Mouse (Mus musculus) G1E (cell line): ENCODE results near the gene Zfp72. TPM values are rescaled to one million over a fixed set of nuclear protein-coding genes. Genes with fewer than 3 reads are reported as not detected.

Source experiments
- ATAC-seq: 2 replicates; pipeline ENCODE4 v1.8.0; 2016; ENCODE audit warnings: mild to moderate bottlenecking; ENCODE audit not compliant: insufficient number of reproducible peaks, poor library complexity, low FRiP score, severe bottlenecking; ENCODE audit errors: extremely low read depth
- DNase-seq: peaks from one replicate; pipeline ENCODE4 v3.0.0; 2012; ENCODE audit warnings: low spot score
- H3K27me3 ChIP-seq: 2 replicates; pipeline ENCODE4 v1.6.1; 2012; ENCODE audit warnings: mild to moderate bottlenecking, low read length, inconsistent platforms; ENCODE audit not compliant: insufficient read depth
- H3K36me3 ChIP-seq: replicated peaks from 2 replicates; pipeline ENCODE3; 2012; ENCODE audit warnings: mild to moderate bottlenecking, inconsistent platforms
- H3K4me1 ChIP-seq: 2 replicates; pipeline ENCODE4 v1.6.1; 2012; ENCODE audit warnings: low read depth, low read length, inconsistent platforms, mixed read lengths; ENCODE audit not compliant: insufficient read depth
- H3K4me3 ChIP-seq: 2 replicates; pipeline ENCODE4 v1.5.1; 2012; ENCODE audit warnings: low read depth, mild to moderate bottlenecking, inconsistent platforms, low read length, moderate library complexity, mixed read lengths
- H3K9me3 ChIP-seq: replicated peaks from 2 replicates; pipeline ENCODE4 v1.6.1; 2012; ENCODE audit warnings: inconsistent platforms
- CTCF ChIP-seq: IDR thresholded peaks from 2 replicates; pipeline ENCODE4 v1.5.1; 2012; ENCODE audit warnings: low read depth, low read length, inconsistent platforms, mixed read lengths
- GATA1 ChIP-seq: IDR thresholded peaks from 2 replicates; pipeline ENCODE4 v1.6.1; 2012; ENCODE audit warnings: borderline replicate concordance, low read length, inconsistent platforms, mixed read lengths
- GATA2 ChIP-seq: IDR thresholded peaks from 2 replicates; pipeline ENCODE4 v1.6.1; 2012; ENCODE audit warnings: low read depth, low read length, inconsistent platforms, borderline replicate concordance
- POLR2AphosphoS5 ChIP-seq: IDR thresholded peaks from 2 replicates; pipeline ENCODE4 v1.6.1; 2012; ENCODE audit warnings: low read depth, low read length, inconsistent platforms; ENCODE audit not compliant: insufficient replicate concordance
- TAL1 ChIP-seq: conservative IDR thresholded peaks from 2 replicates; pipeline ENCODE4 v1.6.1; 2012; ENCODE audit warnings: low read depth, low read length, inconsistent platforms, mixed read lengths
- polyA plus RNA-seq: library from polyadenylated mRNA; stranded (reverse); fragments of >175 nt; gene quantifications from 2 replicates; pipeline ENCODE4 v1.2.3, GENCODE M21; 2012
- total RNA-seq, 2 experiments: library from RNA; stranded (forward) in 1 of 2; stranded (reverse) in 1 of 2; fragments of 200-1000 nt in 1 of 2; fragments of >200 nt in 1 of 2; fragmentation: Nextera tagmentation in 1 of 2; gene quantifications; 2 replicates each; pipeline ENCODE4 v1.2.3; 2014 to 2017

Gene Zfp72
- total and polyA plus RNA-seq, 3 experiments = 0.04 to 1.4 (median 0.53) TPM

GRCm38 (mm10) chr13:74363859-74364235 lies 26.8 kb downstream of the Zfp72 start, which contains the start of gene Lrrc14b:
Gene Lrrc14b (minus strand): TSS chr13:74364005.
- TF ChIP-seq GATA2 (no peak), POLR2AphosphoS5 (no peak), TAL1 (no peak), GATA1 (no peak), CTCF (no peak)
- Histone ChIP-seq H3K9me3 (no peaks in the 10 kb centered on the region), H3K4me3 (no peak within 1 kb of the TSS), H3K4me1 (peaks cover 7% of the 10 kb centered on the region; the same call in 1 of the 2 replicates), H3K36me3 (peaks cover 44% of the 10 kb centered on the region), H3K27me3 (no peaks in the 10 kb centered on the region)
- DNase-seq = no peak
- no peak for ATAC-seq

GRCm38 (mm10) chr13:74363176-74363858 lies 27.3 kb downstream of the Zfp72 start:
- Histone ChIP-seq H3K9me3 (no peaks in the 10 kb centered on the region), H3K4me1 (peaks cover 7% of the 10 kb centered on the region; the same call in 1 of the 2 replicates), H3K4me3 (no peak overlapping the region), H3K27me3 (no peaks in the 10 kb centered on the region), H3K36me3 (peaks cover 49% of the 10 kb centered on the region)
- DNase-seq (no peak), ATAC-seq (no peak)
- TF ChIP-seq GATA2 (no peak), POLR2AphosphoS5 (no peak), CTCF (no peak), GATA1 (no peak), TAL1 (no peak)

- TF ChIP-seq POLR2AphosphoS5 = no peak
- no peak for TF ChIP-seq GATA2
- TF ChIP-seq CTCF = no peak
- no peak for TF ChIP-seq TAL1
- TF ChIP-seq GATA1 = no peak
- no peak for DNase-seq
- peaks cover 57% of the 10 kb centered on the region for H3K36me3 ChIP-seq
Measured at GRCm38 (mm10) chr13:74362218-74362617, 28.4 kb downstream of the Zfp72 start.

GRCm38 (mm10) chr13:74356491-74356890 lies 34.1 kb downstream of the Zfp72 start:
- Histone ChIP-seq H3K36me3 (peaks cover 78% of the 10 kb centered on the region), H3K4me3 (no peak overlapping the region), H3K27me3 (no peaks in the 10 kb centered on the region), H3K9me3 (no peaks in the 10 kb centered on the region), H3K4me1 (no peaks in the 10 kb centered on the region)
- DNase-seq = no peak
- no peak for TF ChIP-seq GATA2
- no peak for TF ChIP-seq GATA1
- no peak for TF ChIP-seq POLR2AphosphoS5
- TF ChIP-seq CTCF = no peak
- no peak for TF ChIP-seq TAL1
- no peak for ATAC-seq

More at GRCm38 (mm10) chr13:74362218-74362617, 28.4 kb downstream of the Zfp72 start:
- Histone ChIP-seq H3K27me3 (no peaks in the 10 kb centered on the region), H3K9me3 (no peaks in the 10 kb centered on the region), H3K4me3 (no peak overlapping the region), H3K4me1 (peaks cover 4% of the 10 kb centered on the region; the same call in 1 of the 2 replicates)
- no peak; the same call in 1 of the 2 replicates for ATAC-seq

- H3K36me3 ChIP-seq = peaks cover 27% of the 10 kb centered on the region
- TF ChIP-seq TAL1 = no peak
- no peak for TF ChIP-seq POLR2AphosphoS5
- no peak for TF ChIP-seq CTCF
- no peak for TF ChIP-seq GATA2
- no peak for TF ChIP-seq GATA1
- DNase-seq = peak; percentile 12
Measured at GRCm38 (mm10) chr13:74350435-74350906, 40.2 kb downstream of the Zfp72 start.

GRCm38 (mm10) chr13:74349566-74350434 lies 40.8 kb downstream of the Zfp72 start, which contains the start of the genes Sdha and Ccdc127:
Gene Sdha (minus strand): TSS chr13:74350280.
Gene Ccdc127 (plus strand): TSS chr13:74350309.
- Histone ChIP-seq H3K9me3 (no peaks in the 10 kb centered on the region), H3K27me3 (no peaks in the 10 kb centered on the region), H3K36me3 (peaks cover 31% of the 10 kb centered on the region), H3K4me3 (peak within 1 kb of the TSS; percentile 76), H3K4me1 (peaks cover 16% of the 10 kb centered on the region)
- DNase-seq (peak; percentile 88), ATAC-seq (peak; percentile 85)
- TF ChIP-seq POLR2AphosphoS5 (no peak), CTCF (no peak), TAL1 (no peak), GATA1 (no peak), GATA2 (no peak)

More at GRCm38 (mm10) chr13:74350435-74350906, 40.2 kb downstream of the Zfp72 start:
- H3K4me1 ChIP-seq = peaks cover 14% of the 10 kb centered on the region
- H3K27me3 ChIP-seq = no peaks in the 10 kb centered on the region
- H3K4me3 ChIP-seq = peak overlapping the region; percentile 76
- H3K9me3 ChIP-seq = no peaks in the 10 kb centered on the region
- peak; percentile 41; the same call in 1 of the 2 replicates for ATAC-seq
